Comparison of ENCODE assay signal across 28 mouse cellular contexts in the genomic region with DNA sequence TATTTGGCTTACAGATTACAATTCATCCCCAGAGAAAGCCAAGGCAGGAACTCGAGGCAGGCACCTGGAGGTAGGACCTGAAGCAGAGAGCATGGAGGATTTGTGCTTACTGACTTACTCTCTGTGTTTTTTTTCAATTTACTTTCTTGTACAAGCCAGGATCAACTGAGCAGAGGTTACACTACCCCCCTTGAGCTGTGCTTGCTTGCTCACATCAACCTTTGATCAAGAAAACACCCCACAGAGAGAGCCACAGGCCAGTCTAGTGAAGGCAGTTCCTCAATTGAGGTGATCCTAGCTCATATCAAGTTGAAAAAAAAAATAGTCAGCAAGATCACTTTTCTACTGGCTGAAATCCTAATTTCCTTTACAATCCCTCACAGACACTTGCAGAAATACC.
DNase-seq lines count a peak whose midpoint lies in the region; ATAC-seq lines count a peak whose summit lies in the region.
"Had no signal": no experiment of that assay in that cellular context is flagged by ENCODE, and none has a peak within 500 bp of the region (broad histone marks: within the 10 kb centered on the region; RNA-seq: fewer than 3 reads in every experiment).

No protein-coding gene starts in this region.

- no peak for ATAC-seq in kidney, embryonic 16.5 days (ENCODE audit: low FRiP score, low TSS enrichment)
- ATAC-seq in midbrain, embryonic 11.5 days (ENCODE audit: low FRiP score), result no peak
- no peak for ATAC-seq in midbrain, embryonic 15.5 days (replicated peaks)
- ATAC-seq: forebrain, embryonic 14.5 days; forebrain, postnatal 0 days; Patski had no signal

- H3K9me3 ChIP-seq in kidney, embryonic 16.5 days (ENCODE audit: low read length), result no peaks in the 10 kb centered on the region
- no peaks in the 10 kb centered on the region for H3K9me3 ChIP-seq in midbrain, embryonic 11.5 days (ENCODE audit: control insufficient read depth, low read length)
- no peaks in the 10 kb centered on the region for H3K9me3 ChIP-seq in midbrain, embryonic 15.5 days
- H3K9me3 ChIP-seq: embryonic facial prominence, embryonic 12.5 days; embryonic facial prominence, embryonic 15.5 days; heart, embryonic 10.5 days; heart, embryonic 13.5 days had no signal

- no peak overlapping the region for H3K4me3 ChIP-seq in kidney, embryonic 16.5 days (ENCODE audit: low read length)
- H3K4me3 ChIP-seq in midbrain, embryonic 11.5 days (ENCODE audit: low read depth, low read length), result no peak overlapping the region
- no peak overlapping the region for H3K4me3 ChIP-seq in midbrain, embryonic 15.5 days
- H3K4me3 ChIP-seq: embryonic facial prominence, embryonic 12.5 days; embryonic facial prominence, embryonic 15.5 days; gastrocnemius, adult 2 months; heart, embryonic 10.5 days; heart, embryonic 13.5 days had no signal

- WGBS in kidney, embryonic 16.5 days, result 70% methylated on average over 1 of the region's 1 CpGs
- WGBS in midbrain, embryonic 11.5 days, result 59% methylated on average over 1 of the region's 1 CpGs
- WGBS in midbrain, embryonic 15.5 days, result 58% methylated on average over 1 of the region's 1 CpGs

- H3K36me3 ChIP-seq in kidney, embryonic 16.5 days (ENCODE audit: insufficient read depth, low read length), result no peaks in the 10 kb centered on the region
- H3K36me3 ChIP-seq in midbrain, embryonic 11.5 days (ENCODE audit: control insufficient read depth, insufficient read depth, low read length), result no peaks in the 10 kb centered on the region
- H3K36me3 ChIP-seq in midbrain, embryonic 15.5 days (replicated peaks), result no peaks in the 10 kb centered on the region
- H3K36me3 ChIP-seq: embryonic facial prominence, embryonic 12.5 days; embryonic facial prominence, embryonic 15.5 days; G1E; heart, embryonic 10.5 days; heart, embryonic 13.5 days had no signal

- no peak overlapping the region for H3K9ac ChIP-seq in kidney, embryonic 16.5 days (replicated peaks; ENCODE audit: low read length)
- no peak overlapping the region for H3K9ac ChIP-seq in midbrain, embryonic 11.5 days (ENCODE audit: low read length)
- no peak overlapping the region for H3K9ac ChIP-seq in midbrain, embryonic 15.5 days
- H3K9ac ChIP-seq: embryonic facial prominence, embryonic 12.5 days; embryonic facial prominence, embryonic 15.5 days; forebrain, postnatal 0 days; heart, embryonic 13.5 days; hindbrain, embryonic 14.5 days had no signal

- H3K27ac ChIP-seq in kidney, embryonic 16.5 days (ENCODE audit: low read length), result no peak overlapping the region
- no peak overlapping the region for H3K27ac ChIP-seq in midbrain, embryonic 11.5 days (ENCODE audit: low read depth, low read length)
- no peak overlapping the region for H3K27ac ChIP-seq in midbrain, embryonic 15.5 days
- H3K27ac ChIP-seq: embryonic facial prominence, embryonic 12.5 days; embryonic facial prominence, embryonic 15.5 days; gastrocnemius, adult 2 months; heart, embryonic 10.5 days; heart, embryonic 13.5 days; hindbrain, embryonic 14.5 days had no signal

- peak; percentile 37 for DNase-seq in kidney, adult 11 months
- peak; percentile 74 for DNase-seq in kidney, adult 9 months
- no peak for DNase-seq in kidney, postnatal 10 days
- peak; percentile 44 for DNase-seq in midbrain, embryonic 11.5 days (ENCODE audit: low spot score, missing footprints)
- DNase-seq in liver, result no peak
- DNase-seq: adrenal gland, postnatal 10 days; adrenal gland, postnatal 36 days; B cell, adult 2 months; cerebellum, adult 18-20 months; cerebellum, adult 9-10 months; cerebellum, postnatal 14 days; forebrain, postnatal 0 days; gastrocnemius, adult 2 months; gastrocnemius, postnatal 14 days; heart, adult 18-20 months; heart, postnatal 14 days; heart, postnatal 4 days had no signal

- no peaks in the 10 kb centered on the region; the same call in 1 of the 2 replicates for H3K27me3 ChIP-seq in kidney, embryonic 16.5 days (ENCODE audit: insufficient read depth, low read length)
- H3K27me3 ChIP-seq in midbrain, embryonic 11.5 days (ENCODE audit: control insufficient read depth, insufficient read depth, low read length), result no peaks in the 10 kb centered on the region
- H3K27me3 ChIP-seq in midbrain, embryonic 15.5 days (replicated peaks), result no peaks in the 10 kb centered on the region
- H3K27me3 ChIP-seq: CH12.LX; embryonic facial prominence, embryonic 12.5 days; embryonic facial prominence, embryonic 15.5 days; heart, embryonic 13.5 days; Patski had no signal

- H3K4me1 ChIP-seq in kidney, embryonic 16.5 days (ENCODE audit: insufficient read depth, low read length), result no peaks in the 10 kb centered on the region
- H3K4me1 ChIP-seq in midbrain, embryonic 11.5 days (ENCODE audit: control insufficient read depth, insufficient read depth, low read length), result no peaks in the 10 kb centered on the region
- H3K4me1 ChIP-seq in midbrain, embryonic 15.5 days, result no peaks in the 10 kb centered on the region
- H3K4me1 ChIP-seq: embryonic facial prominence, embryonic 12.5 days; embryonic facial prominence, embryonic 15.5 days; heart, embryonic 10.5 days; heart, embryonic 13.5 days had no signal

- H3K4me2 ChIP-seq in kidney, embryonic 16.5 days (replicated peaks; ENCODE audit: low read depth, low read length), result no peak overlapping the region
- no peak overlapping the region for H3K4me2 ChIP-seq in midbrain, embryonic 11.5 days
- H3K4me2 ChIP-seq in midbrain, embryonic 15.5 days, result no peak overlapping the region
- H3K4me2 ChIP-seq: embryonic facial prominence, embryonic 12.5 days; embryonic facial prominence, embryonic 15.5 days; heart, embryonic 13.5 days; hindbrain, embryonic 14.5 days had no signal

Comparison
In these comparisons a context has a peak if more than half of its experiments do, and no peak if none do; other contexts are left out.
1. DNase-seq: peak in kidney, adult 11 months (single experiment), kidney, adult 9 months (single experiment) and midbrain, embryonic 11.5 days (single experiment); none in kidney, postnatal 10 days (single experiment) and liver (single experiment).